11 mouse cellular contexts compared by ENCODE assay signal in the genomic region with DNA sequence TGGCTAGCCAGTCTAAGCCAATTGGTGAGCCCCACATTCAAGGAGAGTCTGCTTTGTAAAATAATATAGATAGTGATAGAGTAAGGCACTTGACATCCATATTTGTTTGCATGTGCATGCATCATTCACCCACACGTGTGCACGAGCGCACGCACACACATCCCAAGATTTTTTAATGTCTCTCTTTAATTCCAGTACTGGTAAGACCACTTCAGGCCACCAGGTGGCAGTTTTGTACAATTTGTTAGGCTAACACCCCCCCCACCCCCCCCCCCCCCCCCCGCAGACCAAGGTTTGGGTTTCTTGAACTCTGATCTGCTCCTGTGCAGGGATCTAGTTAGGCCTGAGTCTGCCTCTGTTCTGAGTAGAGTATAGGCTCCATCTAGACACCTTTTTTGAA. TPM values are rescaled to one million over a fixed set of nuclear protein-coding genes. Genes with fewer than 3 reads are reported as not detected.
A peak's percentile ranks its signal among the peaks of the same experiment; 100 is the strongest.
DNase-seq lines count a peak whose midpoint lies in the region; ATAC-seq lines count a peak whose summit lies in the region.
"Had no signal": no experiment of that assay in that cellular context is flagged by ENCODE, and none has a peak within 500 bp of the region (broad histone marks: within the 10 kb centered on the region; RNA-seq: fewer than 3 reads in every experiment).

No protein-coding gene starts in this region.

- H3K4me1 ChIP-seq in forebrain, embryonic 16.5 days (replicated peaks; ENCODE audit: control insufficient read depth, insufficient read depth, low read length) = no peaks in the 10 kb centered on the region

- H3K4me3 ChIP-seq in forebrain, embryonic 16.5 days (replicated peaks; ENCODE audit: low read length) = no peak overlapping the region

- no peak overlapping the region for H3K9ac ChIP-seq in forebrain, embryonic 16.5 days (replicated peaks; ENCODE audit: low read depth, low read length)

- H3K36me3 ChIP-seq in forebrain, embryonic 16.5 days (ENCODE audit: control insufficient read depth, insufficient read depth) = no peaks in the 10 kb centered on the region

- H3K27me3 ChIP-seq in forebrain, embryonic 16.5 days (replicated peaks; ENCODE audit: control insufficient read depth, insufficient read depth, low read length) = no peaks in the 10 kb centered on the region; the same call in 1 of the 2 replicates

- DNase-seq in cerebellum, postnatal 36 days = peak; percentile 10 to 29
- DNase-seq in cerebellum, adult 11-12 months = no peak
- peak; percentile 18 for DNase-seq in left cerebral cortex, postnatal 4 days
- DNase-seq in left cerebral cortex, adult 8-10 months (ENCODE audit: low spot score in 2 of 2) = no peak
- peak; percentile 6 for DNase-seq in CD4-positive helper T cell, adult 2 months (ENCODE audit: low read depth, low spot score)
- DNase-seq in induced T-regulatory cell, adult 2 months (ENCODE audit: low read depth) = peak; percentile 38
- DNase-seq: heart, adult 18-20 months had no signal

- 89% methylated on average over 4 of the region's 5 CpGs for WGBS in forebrain, embryonic 16.5 days

- intact Hi-C loops in left cerebral cortex, postnatal 4 days (cut with DNase I) = no loop called here

- no peak overlapping the region for H3K4me2 ChIP-seq in forebrain, embryonic 16.5 days (ENCODE audit: low read length)

- ATAC-seq in inflammation-experienced regulatory T-cells, adult 6 months = no peak
- no peak for ATAC-seq in forebrain, embryonic 16.5 days
- ATAC-seq: Patski had no signal

- no peak overlapping the region for H3K27ac ChIP-seq in forebrain, embryonic 16.5 days (ENCODE audit: low read length)

- H3K9me3 ChIP-seq in forebrain, embryonic 16.5 days (ENCODE audit: control insufficient read depth, low read length) = no peaks in the 10 kb centered on the region

RNA-seq across cellular contexts. Expression of a gene that starts 46.9 kb away (rescaled TPM):
- not detected for total RNA-seq in left cerebral cortex, postnatal 4 days (2021)
- not detected for total RNA-seq in left cerebral cortex, adult 8-10 months (2022)
- not detected for polyA plus RNA-seq in inflammation-experienced regulatory T-cells, adult 6 months (2017; shearing (Covaris generic))
- not detected in 2 replicates for polyA plus RNA-seq in forebrain, embryonic 16.5 days (2015; fragmentation: Nextera tagmentation; extraction: Ambion mirVana)
- total RNA-seq: heart, adult 18-20 months; layer of hippocampus, postnatal 25 days had no signal
- polyA plus RNA-seq: Patski had no signal

Comparison
In these comparisons a context has a peak if more than half of its experiments do, and no peak if none do; other contexts are left out.
1. DNase-seq: peak in cerebellum, postnatal 36 days (2 of 2), left cerebral cortex, postnatal 4 days (single experiment), CD4-positive helper T cell, adult 2 months (single experiment) and induced T-regulatory cell, adult 2 months (single experiment); none in cerebellum, adult 11-12 months (single experiment) and left cerebral cortex, adult 8-10 months (0 of 2).